9 mouse cellular contexts compared by ENCODE assay signal in genomic region chr10:97159831-97160575, GRCm38 (mm10).
DNase-seq lines count a peak whose midpoint lies in the region; ATAC-seq lines count a peak whose summit lies in the region.
"Had no signal": no experiment of that assay in that cellular context is flagged by ENCODE, and none has a peak within 500 bp of the region (broad histone marks: within the 10 kb centered on the region; RNA-seq: fewer than 3 reads in every experiment).

No protein-coding gene starts in this region.

- no peaks in the 10 kb centered on the region for H3K27me3 ChIP-seq in heart, embryonic 12.5 days (replicated peaks)
- H3K27me3 ChIP-seq: liver, embryonic 15.5 days had no signal

- no peak overlapping the region for H3K4me2 ChIP-seq in heart, embryonic 12.5 days
- H3K4me2 ChIP-seq: liver, embryonic 15.5 days had no signal

- no peaks in the 10 kb centered on the region for H3K36me3 ChIP-seq in heart, embryonic 12.5 days
- H3K36me3 ChIP-seq: liver, embryonic 15.5 days had no signal

- no peak overlapping the region; the same call in 1 of the 2 replicates for H3K27ac ChIP-seq in heart, embryonic 12.5 days (ENCODE audit: poor library complexity, severe bottlenecking)
- H3K27ac ChIP-seq: liver, embryonic 15.5 days had no signal

- H3K4me3 ChIP-seq in heart, embryonic 12.5 days = no peak overlapping the region
- H3K4me3 ChIP-seq: liver, embryonic 15.5 days had no signal

- WGBS in heart, embryonic 12.5 days = 48% methylated on average over 10 of the region's 10 CpGs

- H3K9me3 ChIP-seq in heart, embryonic 12.5 days (replicated peaks) = no peaks in the 10 kb centered on the region
- H3K9me3 ChIP-seq: liver, embryonic 15.5 days had no signal

- H3K9ac ChIP-seq in heart, embryonic 12.5 days = no peak overlapping the region
- H3K9ac ChIP-seq: liver, embryonic 15.5 days had no signal

- no peak for ATAC-seq in heart, embryonic 12.5 days (ENCODE audit: insufficient number of reproducible peaks, low FRiP score)

- DNase-seq in heart, adult 9 months (ENCODE audit: low spot score in 2 of 2) = peak; percentile 22 to 30
- DNase-seq in CD4-positive, CD25-positive, alpha-beta regulatory T cell, adult 2 months (ENCODE audit: low read depth, low spot score) = peak; percentile 74
- DNase-seq in cerebellum, adult 11-12 months = peak; percentile 71
- DNase-seq in forelimb bud, embryonic 11.5 days (ENCODE audit: low read depth, low spot score) = peak; percentile 62
- DNase-seq in layer of hippocampus, adult 9-10 months (ENCODE audit: low spot score) = peak; percentile 65
- DNase-seq in natural killer cell, adult 2 months (ENCODE audit: low spot score in 2 of 2) = peak; percentile 5 to 29
- no peak for DNase-seq in ovary, postnatal 14 days (ENCODE audit: low spot score)

- H3K4me1 ChIP-seq in heart, embryonic 12.5 days (replicated peaks) = 0 out of 2 replicates have a peak, but pooled peaks cover 4% of the 10 kb centered on the region
- H3K4me1 ChIP-seq: liver, embryonic 15.5 days had no signal
